Mouse (Mus musculus): ENCODE measurements around the gene Klk4. TPM values are rescaled to one million over a fixed set of nuclear protein-coding genes. Genes with fewer than 3 reads are reported as not detected.

The Klk4 gene
- polyA plus RNA-seq (2016; fragmentation: Nextera tagmentation; extraction: Ambion mirVana) = 0.38 TPM in 1 of 2 replicates, not detected in the other

- Histone ChIP-seq H3K9ac (no peak within 1 kb of the TSS), H3K4me3 (no peak within 1 kb of the TSS), H3K4me2 (replicated peaks) (no peak within 1 kb of the TSS), H3K36me3 (no peaks in the 10 kb centered on the region), H3K27ac (no peak within 1 kb of the TSS), H3K9me3 (0 out of 2 replicates have a peak, but pooled peaks cover 2% of the 10 kb centered on the region), H3K4me1 (peaks cover 6% of the 10 kb centered on the region; the same call in 1 of the 2 replicates), H3K27me3 (peaks cover 5% of the 10 kb centered on the region; the same call in 1 of the 2 replicates)
- ATAC-seq (ENCODE audit: insufficient number of reproducible peaks, insufficient read depth, low FRiP score, low TSS enrichment) = no peak
- 4% methylated on average over 3 of the region's 3 CpGs for WGBS
Observed at GRCm38 (mm10) chr7:43880912-43881311, at the start of gene Klk4. TSS of gene Klk4 (plus strand) at chr7:43881160.

DNA sequence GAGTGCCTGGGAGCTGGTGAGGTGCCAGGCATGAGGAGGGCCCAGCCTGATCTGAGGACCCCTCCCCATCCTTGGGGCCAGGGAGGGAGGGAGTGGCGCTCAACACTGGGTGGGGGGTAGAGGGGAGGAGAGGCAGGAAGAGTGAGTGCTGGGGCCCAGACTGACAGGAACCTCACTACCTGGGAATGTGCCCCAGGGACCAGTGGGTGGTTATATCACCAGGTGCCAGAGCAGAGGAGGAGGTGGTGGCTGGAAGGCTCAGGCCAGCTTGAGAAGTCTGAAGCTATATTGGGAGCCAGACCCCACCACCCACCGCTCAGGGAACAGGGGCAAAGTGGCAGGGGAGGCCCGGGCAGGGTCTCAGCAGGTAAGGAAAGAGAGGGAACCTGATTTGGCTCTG is 39.3 kb upstream of the Klk4 start, which contains the start of gene Klk5:
TSS of gene Klk5 (plus strand) at position 271 of the 400 bp plus-strand sequence.
- WGBS = 75% methylated on average over 3 of the region's 3 CpGs
- H3K9ac ChIP-seq = no peak within 1 kb of the TSS

DNA sequence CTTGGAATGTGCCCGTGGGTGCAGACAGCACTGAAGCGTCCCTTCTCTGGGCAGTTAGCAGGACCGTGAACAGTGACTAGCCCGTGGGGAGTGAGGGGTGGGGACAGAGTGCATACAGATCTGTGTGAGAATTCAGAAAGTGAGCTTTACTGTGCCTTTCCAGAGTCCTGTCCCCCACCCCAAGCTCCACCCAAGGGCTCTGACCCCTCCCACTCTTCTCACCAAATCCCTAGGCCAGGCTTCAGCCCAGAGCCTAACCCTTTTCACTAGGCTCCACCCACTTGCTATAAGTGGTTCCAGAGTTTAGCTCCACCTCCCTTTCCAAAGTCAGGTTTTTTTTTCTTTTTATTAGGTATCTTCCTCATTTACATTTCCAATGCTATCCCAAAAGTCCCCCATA is 37.2 kb upstream of the Klk4 start:
- 84% methylated on average over 4 of the region's 4 CpGs for WGBS
- Histone ChIP-seq H3K27ac (no peak overlapping the region), H3K36me3 (no peaks in the 10 kb centered on the region), H3K4me2 (replicated peaks) (no peak overlapping the region), H3K9ac (no peak overlapping the region), H3K4me1 (no peaks in the 10 kb centered on the region), H3K9me3 (no peaks in the 10 kb centered on the region), H3K4me3 (no peak overlapping the region), H3K27me3 (no peaks in the 10 kb centered on the region)
- ATAC-seq (ENCODE audit: insufficient number of reproducible peaks, insufficient read depth, low FRiP score, low TSS enrichment) = 0 out of 2 replicates have a peak, but pooled peaks have one; percentile 47

More for the DNA sequence above, 39.3 kb upstream of the Klk4 start, which contains the start of gene Klk5:
- H3K4me1 ChIP-seq = no peaks in the 10 kb centered on the region
- H3K27ac ChIP-seq = no peak within 1 kb of the TSS
- H3K27me3 ChIP-seq = no peaks in the 10 kb centered on the region
- no peak within 1 kb of the TSS for H3K4me2 ChIP-seq (replicated peaks)
- no peaks in the 10 kb centered on the region for H3K9me3 ChIP-seq
- H3K36me3 ChIP-seq = no peaks in the 10 kb centered on the region
- ATAC-seq (ENCODE audit: insufficient number of reproducible peaks, insufficient read depth, low FRiP score, low TSS enrichment) = no peak
- H3K4me3 ChIP-seq = no peak within 1 kb of the TSS

DNA sequence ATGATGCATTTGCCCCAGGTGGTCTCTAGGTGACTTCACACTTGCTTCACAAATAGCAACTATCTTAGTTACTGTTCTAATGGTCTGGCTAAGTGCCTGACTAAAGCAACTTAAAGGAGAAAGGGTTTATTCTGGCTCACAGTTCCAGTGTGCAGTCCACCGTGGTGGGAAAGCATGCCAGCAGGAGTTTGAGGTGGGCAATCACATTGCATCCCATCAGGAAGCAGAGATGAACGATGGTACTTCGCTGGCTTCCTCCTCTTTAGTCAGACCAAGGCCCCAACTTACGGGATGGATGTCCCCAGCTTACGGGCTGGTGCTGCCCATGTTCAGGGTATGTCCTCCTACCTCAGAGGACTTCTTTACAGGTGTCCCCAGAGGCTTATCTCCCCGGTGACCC is 29.3 kb upstream of the Klk4 start:
- Histone ChIP-seq H3K4me2 (replicated peaks) (no peak overlapping the region), H3K9ac (no peak overlapping the region), H3K4me1 (no peaks in the 10 kb centered on the region), H3K27me3 (no peaks in the 10 kb centered on the region), H3K27ac (no peak overlapping the region), H3K9me3 (no peaks in the 10 kb centered on the region; the same call in 1 of the 2 replicates), H3K4me3 (no peak overlapping the region), H3K36me3 (no peaks in the 10 kb centered on the region)
- 92% methylated on average over 6 of the region's 6 CpGs for WGBS
- ATAC-seq (ENCODE audit: insufficient number of reproducible peaks, insufficient read depth, low FRiP score, low TSS enrichment) = no peak

DNA sequence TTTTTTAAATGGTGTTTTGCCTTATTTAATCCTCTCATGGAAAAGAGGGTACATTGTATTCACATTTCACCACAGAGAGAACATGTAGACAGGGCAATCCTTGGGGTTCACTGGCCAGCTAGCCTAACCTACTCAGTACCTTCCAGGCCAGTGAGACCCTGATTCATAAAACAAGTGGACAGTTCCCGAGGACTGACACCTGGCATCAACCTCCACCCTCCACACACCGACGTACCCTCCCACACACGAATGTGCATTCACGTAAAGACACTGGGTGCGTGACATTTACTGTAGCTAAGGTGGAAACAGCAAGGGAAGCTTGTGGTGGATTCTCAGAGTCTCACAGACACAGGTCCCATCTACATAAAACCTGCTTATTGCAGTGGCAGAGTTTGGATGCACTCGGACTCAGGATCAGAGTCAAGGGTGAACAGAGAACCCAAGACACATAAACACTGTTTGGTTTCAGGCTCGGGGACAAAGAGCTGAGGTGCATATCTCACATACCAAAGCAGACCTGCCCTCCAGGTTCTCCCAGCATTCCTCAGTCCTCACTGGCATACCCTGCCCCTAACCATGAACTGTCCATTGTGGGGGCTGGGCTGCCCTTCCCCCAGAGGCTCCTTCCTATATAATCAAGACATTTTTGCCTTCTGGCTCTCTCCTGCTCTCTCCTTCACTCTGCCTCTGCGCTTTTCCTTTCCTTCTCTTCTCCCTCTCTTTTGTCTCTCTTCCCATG is 26.1 kb upstream of the Klk4 start:
- no peaks in the 10 kb centered on the region; the same call in 1 of the 2 replicates for H3K9me3 ChIP-seq
- WGBS = 82% methylated on average over 9 of the region's 9 CpGs
- no peak for ATAC-seq (ENCODE audit: insufficient number of reproducible peaks, insufficient read depth, low FRiP score, low TSS enrichment)
- H3K27ac ChIP-seq = no peak overlapping the region
- H3K4me1 ChIP-seq = no peaks in the 10 kb centered on the region
- H3K4me2 ChIP-seq (replicated peaks) = no peak overlapping the region
- no peaks in the 10 kb centered on the region for H3K27me3 ChIP-seq
- H3K9ac ChIP-seq = no peak overlapping the region
- H3K4me3 ChIP-seq = no peak overlapping the region
- no peaks in the 10 kb centered on the region for H3K36me3 ChIP-seq

GRCm38 (mm10) chr7:43855709-43856108 is 25.3 kb upstream of the Klk4 start:
- no peak overlapping the region for H3K27ac ChIP-seq
- no peak overlapping the region for H3K4me3 ChIP-seq

GRCm38 (mm10) chr7:43856307-43856706 is 24.7 kb upstream of the Klk4 start:
- H3K9me3 ChIP-seq = no peaks in the 10 kb centered on the region; the same call in 1 of the 2 replicates
- H3K4me3 ChIP-seq = no peak overlapping the region
- no peaks in the 10 kb centered on the region for H3K36me3 ChIP-seq
- no peak overlapping the region for H3K9ac ChIP-seq
- no peaks in the 10 kb centered on the region for H3K27me3 ChIP-seq
- ATAC-seq (ENCODE audit: insufficient number of reproducible peaks, insufficient read depth, low FRiP score, low TSS enrichment) = no peak
- H3K4me1 ChIP-seq = no peaks in the 10 kb centered on the region
- no peak overlapping the region for H3K4me2 ChIP-seq (replicated peaks)
- no peak overlapping the region for H3K27ac ChIP-seq
- WGBS = 80% methylated on average over 7 of the region's 7 CpGs

More at GRCm38 (mm10) chr7:43855709-43856108, 25.3 kb upstream of the Klk4 start:
- Histone ChIP-seq H3K4me2 (replicated peaks) (no peak overlapping the region), H3K36me3 (no peaks in the 10 kb centered on the region), H3K9ac (no peak overlapping the region), H3K27me3 (no peaks in the 10 kb centered on the region), H3K9me3 (no peaks in the 10 kb centered on the region; the same call in 1 of the 2 replicates), H3K4me1 (no peaks in the 10 kb centered on the region)
- 71% methylated on average over 3 of the region's 3 CpGs for WGBS
- ATAC-seq (ENCODE audit: insufficient number of reproducible peaks, insufficient read depth, low FRiP score, low TSS enrichment) = no peak

- Histone ChIP-seq H3K4me3 (no peak overlapping the region), H3K36me3 (no peaks in the 10 kb centered on the region), H3K9me3 (no peaks in the 10 kb centered on the region), H3K27ac (no peak overlapping the region), H3K27me3 (no peaks in the 10 kb centered on the region), H3K4me1 (no peaks in the 10 kb centered on the region), H3K4me2 (replicated peaks) (no peak overlapping the region), H3K9ac (no peak overlapping the region)
- ATAC-seq (ENCODE audit: insufficient number of reproducible peaks, insufficient read depth, low FRiP score, low TSS enrichment) = no peak
- WGBS = 94% methylated on average over 12 of the region's 12 CpGs
Observed at GRCm38 (mm10) chr7:43857501-43857900, 23.5 kb upstream of the Klk4 start.

GRCm38 (mm10) chr7:43860411-43860810 is 20.5 kb upstream of the Klk4 start:
- no peaks in the 10 kb centered on the region for H3K4me1 ChIP-seq
- no peak overlapping the region for H3K9ac ChIP-seq
- no peaks in the 10 kb centered on the region for H3K9me3 ChIP-seq
- H3K36me3 ChIP-seq = no peaks in the 10 kb centered on the region
- H3K4me2 ChIP-seq (replicated peaks) = no peak overlapping the region
- no peak overlapping the region for H3K27ac ChIP-seq
- ATAC-seq (ENCODE audit: insufficient number of reproducible peaks, insufficient read depth, low FRiP score, low TSS enrichment) = no peak
- H3K4me3 ChIP-seq = no peak overlapping the region
- H3K27me3 ChIP-seq = no peaks in the 10 kb centered on the region
- WGBS = 79% methylated on average over 8 of the region's 8 CpGs

DNA sequence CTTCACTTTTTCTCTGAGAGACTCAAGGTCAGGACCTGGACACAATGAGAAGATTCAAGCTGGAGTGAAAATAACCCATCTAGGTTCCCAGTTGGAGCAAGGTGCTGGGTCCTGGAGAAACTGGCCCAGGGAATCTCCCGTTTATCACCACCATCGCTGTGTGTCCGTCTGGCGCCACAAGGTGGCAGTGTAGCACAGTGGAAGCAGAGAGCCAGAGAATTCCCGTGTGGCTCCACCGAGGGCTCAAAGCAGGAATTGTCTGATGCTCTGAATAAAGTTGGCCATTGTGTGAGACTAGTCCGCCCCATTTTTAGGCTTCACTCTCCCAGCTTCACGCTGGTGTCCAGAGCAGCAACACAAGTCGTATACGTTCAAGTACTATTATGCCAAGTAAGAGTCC is 7.7 kb upstream of the Klk4 start:
- Histone ChIP-seq H3K9me3 (0 out of 2 replicates have a peak, but pooled peaks cover under 1% of the 10 kb centered on the region), H3K4me1 (no peaks in the 10 kb centered on the region), H3K36me3 (no peaks in the 10 kb centered on the region), H3K9ac (no peak overlapping the region), H3K27me3 (no peaks in the 10 kb centered on the region), H3K4me2 (replicated peaks) (no peak overlapping the region), H3K27ac (no peak overlapping the region), H3K4me3 (no peak overlapping the region)
- ATAC-seq (ENCODE audit: insufficient number of reproducible peaks, insufficient read depth, low FRiP score, low TSS enrichment) = no peak
- 1% methylated on average over 10 of the region's 10 CpGs for WGBS

- Histone ChIP-seq H3K4me2 (replicated peaks) (no peak overlapping the region), H3K27ac (no peak overlapping the region), H3K36me3 (no peaks in the 10 kb centered on the region), H3K27me3 (no peaks in the 10 kb centered on the region), H3K4me3 (no peak overlapping the region), H3K9me3 (0 out of 2 replicates have a peak, but pooled peaks cover 2% of the 10 kb centered on the region), H3K9ac (no peak overlapping the region), H3K4me1 (no peaks in the 10 kb centered on the region)
- 50% methylated on average over 3 of the region's 3 CpGs for WGBS
- ATAC-seq (ENCODE audit: insufficient number of reproducible peaks, insufficient read depth, low FRiP score, low TSS enrichment) = no peak
Observed at GRCm38 (mm10) chr7:43873674-43874073, 7.3 kb upstream of the Klk4 start.

- ATAC-seq (ENCODE audit: insufficient number of reproducible peaks, insufficient read depth, low FRiP score, low TSS enrichment) = no peak
- Histone ChIP-seq H3K9me3 (0 out of 2 replicates have a peak, but pooled peaks cover 2% of the 10 kb centered on the region), H3K27ac (no peak overlapping the region), H3K4me2 (replicated peaks) (no peak overlapping the region), H3K27me3 (no peaks in the 10 kb centered on the region; the same call in 1 of the 2 replicates), H3K9ac (no peak overlapping the region), H3K4me1 (no peaks in the 10 kb centered on the region), H3K36me3 (no peaks in the 10 kb centered on the region), H3K4me3 (no peak overlapping the region)
- WGBS = 79% methylated on average over 6 of the region's 6 CpGs
Observed at GRCm38 (mm10) chr7:43874868-43875375, 6.0 kb upstream of the Klk4 start.

Measured in embryonic facial prominence, embryonic 12.5 days (tissue).